Mouse (Mus musculus) adrenal gland, postnatal 25 days (tissue): ENCODE results near the gene Lcn5. TPM values are rescaled to one million over a fixed set of nuclear protein-coding genes. Genes with fewer than 3 reads are reported as not detected.

Source experiments
- DNase-seq: peaks from one replicate; pipeline ENCODE4 v3.0.0; 2021; ENCODE audit warnings: mixed read lengths
- long read RNA-seq: library from polyadenylated mRNA; stranded (forward); transcript quantifications from one replicate; pipeline ENCODE4 v2.0.0, GENCODE M21; 2021
- total RNA-seq: library from RNA; stranded (reverse); gene quantifications from 2 replicates; pipeline ENCODE4 v1.2.3, GENCODE M21; 2021

The Lcn5 gene
- total RNA-seq = not detected in 2 replicates
- long read RNA-seq = 0 reads

GRCm38 (mm10) chr2:25657652-25658051, at the start of gene Lcn5:
Lcn5 (plus strand) TSS chr2:25657952.
- DNase-seq = no peak

DNA sequence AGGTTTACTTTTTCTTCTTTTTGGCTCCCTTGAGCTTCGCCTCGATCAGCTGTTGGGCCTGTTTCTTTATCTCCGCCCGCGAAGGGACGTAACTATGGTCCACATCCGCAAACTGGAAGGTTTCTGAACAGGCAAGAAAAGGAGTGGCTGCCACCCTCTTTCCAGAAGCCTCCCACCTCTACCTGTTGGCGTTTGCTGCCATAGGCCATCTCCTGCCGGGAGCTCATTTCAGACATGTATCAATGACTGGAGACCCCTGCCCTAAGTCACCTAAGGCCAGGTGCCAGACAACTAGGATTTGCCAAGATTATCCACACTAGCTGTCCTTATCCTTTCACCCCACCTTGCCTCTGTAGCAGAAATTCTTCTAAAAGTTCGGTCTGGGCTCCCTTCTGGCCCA, 49.1 kb upstream of the Lcn5 start:
- no peak for DNase-seq

- no peak for DNase-seq
Measured at GRCm38 (mm10) chr2:25616398-25616797, 41.4 kb upstream of the Lcn5 start.

GRCm38 (mm10) chr2:25617578-25617977, 40.2 kb upstream of the Lcn5 start, which contains the start of gene Ccdc183:
Ccdc183 (minus strand) TSS chr2:25617678.
- no peak for DNase-seq

DNA sequence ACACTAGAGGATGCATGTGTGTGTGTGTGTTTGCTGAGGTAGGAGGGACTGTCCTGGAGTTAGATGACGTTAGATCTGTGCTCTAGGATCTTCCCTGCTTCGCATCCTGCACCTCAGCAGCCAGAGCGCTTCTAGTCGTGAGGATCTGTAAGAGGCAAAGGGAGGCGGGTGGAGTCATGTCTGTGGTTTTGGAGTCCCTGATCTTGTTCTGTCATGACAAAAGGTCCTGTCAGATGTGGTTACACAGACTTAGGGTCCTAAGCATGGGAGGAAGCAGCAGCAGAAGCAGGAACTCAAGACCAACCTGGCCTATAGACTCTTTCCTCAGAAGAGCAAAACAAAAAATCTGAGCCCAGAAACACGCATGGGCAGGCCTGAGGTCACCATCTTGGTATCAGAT, 37.4 kb upstream of the Lcn5 start:
- no peak for DNase-seq

DNA sequence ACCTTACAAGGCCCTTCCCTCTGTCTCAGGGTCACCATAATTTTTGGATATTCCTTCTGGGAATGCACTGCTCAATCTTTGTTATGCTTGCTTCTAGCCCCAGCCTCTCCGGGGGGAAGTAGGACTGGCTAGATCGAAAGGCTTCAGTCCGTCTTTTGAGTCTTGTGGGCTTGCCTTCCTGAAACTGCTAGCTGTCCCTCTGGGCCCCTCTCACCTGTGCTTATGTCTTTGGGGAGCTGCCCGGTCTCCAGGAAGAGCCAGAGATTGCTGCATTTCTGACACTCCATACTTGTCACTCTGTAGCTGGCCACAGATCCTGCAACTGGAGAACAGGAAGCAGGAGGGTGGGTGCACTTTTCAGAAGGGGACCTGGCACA, 36.9 kb upstream of the Lcn5 start:
- no peak for DNase-seq

GRCm38 (mm10) chr2:25621229-25622200, 36.2 kb upstream of the Lcn5 start, which contains the start of gene Tmem141:
Tmem141 (minus strand) TSS chr2:25622005.
- peak; percentile 94 for DNase-seq

DNA sequence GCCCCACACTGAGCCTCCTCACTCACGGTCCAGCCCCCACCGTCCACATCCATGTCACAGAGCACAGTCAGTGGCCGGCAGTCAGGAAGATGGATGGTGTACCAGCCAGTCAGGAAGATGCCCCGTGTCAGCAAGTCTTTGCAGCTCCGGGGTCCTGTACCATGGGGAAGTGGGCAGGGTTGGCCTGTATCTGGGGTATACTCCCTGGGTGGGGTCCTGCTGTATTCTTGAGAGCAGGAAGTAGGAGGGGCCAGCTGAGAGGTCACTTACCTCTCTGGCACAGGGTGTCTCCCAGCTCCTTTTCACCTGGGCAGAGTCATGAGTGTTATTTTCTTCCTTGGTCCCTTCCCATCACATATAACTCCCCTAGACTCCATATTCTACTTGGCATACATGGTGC, 31.8 kb upstream of the Lcn5 start:
- no peak for DNase-seq

DNA sequence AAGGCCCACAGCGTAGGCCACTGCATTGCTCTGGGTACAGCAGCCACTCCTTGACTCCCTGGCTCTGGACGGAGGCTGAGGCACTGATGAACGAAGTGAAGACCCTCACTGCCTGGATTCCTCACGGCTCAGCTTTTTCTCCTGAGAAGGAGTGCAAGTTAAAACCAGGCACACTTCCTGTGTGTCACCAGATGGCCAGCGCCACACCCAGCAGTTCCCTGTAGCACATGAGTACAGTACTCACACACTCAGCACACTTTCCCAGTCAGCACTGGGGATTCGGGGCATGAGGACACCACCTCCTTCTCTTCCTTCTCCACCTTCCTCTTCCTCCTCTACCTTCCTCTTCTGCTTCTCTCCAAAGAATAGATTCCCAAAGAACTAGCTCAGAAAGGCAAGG, 29.9 kb upstream of the Lcn5 start, which contains the start of gene Fcna:
TSS of gene Fcna (minus strand) at position 220 of the 400 bp plus-strand sequence.
- DNase-seq = no peak

DNA sequence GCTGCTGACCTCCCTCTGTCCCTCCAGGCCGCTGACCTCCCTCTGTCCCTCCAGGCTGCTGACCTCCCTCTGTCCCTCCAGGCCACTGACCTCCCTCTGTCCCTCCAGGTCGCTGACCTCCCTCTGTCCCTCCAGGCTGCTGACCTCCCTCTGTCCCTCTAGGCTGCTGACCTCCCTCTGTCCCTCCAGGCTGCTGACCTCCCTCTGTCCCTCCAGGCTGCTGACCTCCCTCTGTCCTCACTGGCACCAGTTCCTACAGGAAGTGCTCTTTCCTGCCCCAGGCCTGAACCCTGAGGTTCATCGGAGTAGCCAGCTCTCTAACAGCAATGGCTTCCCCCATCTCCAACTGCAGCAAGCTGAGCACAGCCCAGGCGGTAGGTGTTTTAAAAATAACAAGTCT, 29.0 kb upstream of the Lcn5 start:
- DNase-seq = no peak

DNA sequence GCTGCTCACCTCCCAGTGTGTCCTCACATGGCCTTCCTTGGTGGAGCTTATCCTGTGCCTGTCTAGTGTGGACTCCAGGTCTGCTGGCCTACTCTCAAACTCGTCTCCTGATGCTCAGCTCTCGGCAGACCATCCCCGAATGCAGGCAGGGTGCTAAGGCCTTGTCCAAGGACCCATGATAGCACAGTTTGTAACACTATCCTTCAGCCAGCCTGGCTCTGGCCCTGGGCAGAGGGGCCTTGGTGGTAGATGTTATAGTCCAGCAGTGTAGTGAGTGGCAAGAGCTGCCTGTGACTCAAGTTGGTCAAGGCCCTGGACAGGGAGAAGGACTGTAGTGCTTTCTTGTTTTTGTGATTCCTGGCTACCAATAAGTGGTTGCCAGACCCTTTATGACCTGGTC, 24.1 kb upstream of the Lcn5 start:
- DNase-seq = peak; percentile 23

GRCm38 (mm10) chr2:25634046-25634445, 23.7 kb upstream of the Lcn5 start:
- DNase-seq = no peak

GRCm38 (mm10) chr2:25639890-25640289, 17.9 kb upstream of the Lcn5 start:
- DNase-seq = peak; percentile 63

GRCm38 (mm10) chr2:25652902-25653301, 4.8 kb upstream of the Lcn5 start, which contains the start of gene Lcn8:
Lcn8 (plus strand) TSS chr2:25653120.
- DNase-seq = no peak

DNA sequence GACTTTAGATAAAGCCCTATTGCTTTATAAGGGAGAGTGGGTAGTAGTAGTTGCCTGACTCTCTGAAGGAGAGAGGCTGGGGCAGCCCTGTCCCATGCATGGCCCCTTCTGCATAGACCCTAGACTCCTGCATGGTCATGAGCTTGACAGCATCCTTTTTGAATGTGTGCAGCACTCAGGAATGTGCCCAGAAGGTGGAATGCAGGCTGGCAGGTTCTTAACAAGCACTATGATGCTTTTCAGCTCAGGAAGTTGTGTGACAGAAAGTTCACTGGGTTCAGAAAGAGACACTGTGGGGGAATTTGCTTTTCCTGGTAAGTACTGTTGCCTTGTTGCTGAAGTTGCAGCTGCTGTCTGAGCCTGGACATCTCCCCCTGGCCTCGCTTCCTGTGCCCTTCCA, 3.2 kb upstream of the Lcn5 start:
- DNase-seq = no peak

GRCm38 (mm10) chr2:25656691-25657090, 1.1 kb upstream of the Lcn5 start:
- DNase-seq = no peak

- peak; percentile 32 for DNase-seq
Measured at GRCm38 (mm10) chr2:25657246-25657645, 506 bp upstream of the Lcn5 start.

DNA sequence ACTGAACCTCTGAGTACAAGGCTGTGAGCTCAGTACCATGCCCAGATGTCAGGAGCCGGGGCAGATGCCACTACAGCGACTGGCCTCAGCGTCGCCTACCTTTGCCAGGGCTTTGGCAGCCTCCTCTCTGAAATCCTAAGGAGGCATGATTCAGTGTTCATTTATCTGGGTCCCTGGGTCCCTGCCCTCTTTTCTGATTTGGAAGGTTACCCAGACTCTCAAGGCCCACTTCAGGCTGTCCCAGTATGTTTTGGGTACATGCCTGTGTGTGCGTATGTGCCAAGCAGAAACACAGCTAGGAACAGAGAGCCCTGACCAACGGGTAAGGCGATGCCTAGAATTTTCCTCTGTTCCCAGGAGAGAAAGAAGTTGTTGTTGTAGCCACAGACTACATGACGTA, 2.5 kb downstream of the Lcn5 start:
- DNase-seq = no peak

- DNase-seq = peak; percentile 14
Measured at GRCm38 (mm10) chr2:25661245-25661970, 3.7 kb downstream of the Lcn5 start.

GRCm38 (mm10) chr2:25663511-25663910, 5.8 kb downstream of the Lcn5 start:
- DNase-seq = peak; percentile 79

DNA sequence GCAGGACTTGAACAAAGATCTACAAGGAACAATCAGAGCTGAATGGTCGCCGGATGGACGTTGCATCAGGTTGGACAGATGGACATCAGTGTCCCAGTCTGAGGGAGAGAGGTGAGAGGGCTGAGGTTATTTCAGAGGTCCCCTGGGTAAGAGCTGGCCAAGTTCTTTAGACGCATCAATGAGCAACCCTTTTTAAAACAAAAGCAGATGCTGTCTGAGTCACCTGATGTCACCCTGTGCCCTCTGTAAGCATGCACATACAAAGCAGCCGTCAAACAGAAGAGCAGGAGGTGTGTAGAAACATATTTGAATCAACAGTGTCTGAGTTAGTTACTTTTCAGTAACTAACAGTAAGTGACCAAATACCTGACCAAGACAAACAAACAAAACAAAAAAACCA, 6.4 kb downstream of the Lcn5 start:
- DNase-seq = no peak

- no peak for DNase-seq
Measured at GRCm38 (mm10) chr2:25666516-25666915, 8.8 kb downstream of the Lcn5 start.

GRCm38 (mm10) chr2:25676486-25676885, 18.7 kb downstream of the Lcn5 start, which contains the start of gene Lcn6:
Lcn6 (plus strand) TSS chr2:25676786.
- DNase-seq = no peak
